Mouse (Mus musculus) G1E (cell line): ENCODE results near the gene Clec11a. TPM values are rescaled to one million over a fixed set of nuclear protein-coding genes. Genes with fewer than 3 reads are reported as not detected.

Source experiments
- ATAC-seq: 2 replicates; pipeline ENCODE4 v1.8.0; 2016; ENCODE audit warnings: mild to moderate bottlenecking; ENCODE audit not compliant: insufficient number of reproducible peaks, poor library complexity, low FRiP score, severe bottlenecking; ENCODE audit errors: extremely low read depth
- DNase-seq: peaks from one replicate; pipeline ENCODE4 v3.0.0; 2012; ENCODE audit warnings: low spot score
- H3K27me3 ChIP-seq: 2 replicates; pipeline ENCODE4 v1.6.1; 2012; ENCODE audit warnings: mild to moderate bottlenecking, low read length, inconsistent platforms; ENCODE audit not compliant: insufficient read depth
- H3K36me3 ChIP-seq: replicated peaks from 2 replicates; pipeline ENCODE3; 2012; ENCODE audit warnings: mild to moderate bottlenecking, inconsistent platforms
- H3K4me1 ChIP-seq: 2 replicates; pipeline ENCODE4 v1.6.1; 2012; ENCODE audit warnings: low read depth, low read length, inconsistent platforms, mixed read lengths; ENCODE audit not compliant: insufficient read depth
- H3K4me3 ChIP-seq: 2 replicates; pipeline ENCODE4 v1.5.1; 2012; ENCODE audit warnings: low read depth, mild to moderate bottlenecking, inconsistent platforms, low read length, moderate library complexity, mixed read lengths
- H3K9me3 ChIP-seq: replicated peaks from 2 replicates; pipeline ENCODE4 v1.6.1; 2012; ENCODE audit warnings: inconsistent platforms
- CTCF ChIP-seq: IDR thresholded peaks from 2 replicates; pipeline ENCODE4 v1.5.1; 2012; ENCODE audit warnings: low read depth, low read length, inconsistent platforms, mixed read lengths
- GATA1 ChIP-seq: IDR thresholded peaks from 2 replicates; pipeline ENCODE4 v1.6.1; 2012; ENCODE audit warnings: borderline replicate concordance, low read length, inconsistent platforms, mixed read lengths
- GATA2 ChIP-seq: IDR thresholded peaks from 2 replicates; pipeline ENCODE4 v1.6.1; 2012; ENCODE audit warnings: low read depth, low read length, inconsistent platforms, borderline replicate concordance
- POLR2AphosphoS5 ChIP-seq: IDR thresholded peaks from 2 replicates; pipeline ENCODE4 v1.6.1; 2012; ENCODE audit warnings: low read depth, low read length, inconsistent platforms; ENCODE audit not compliant: insufficient replicate concordance
- TAL1 ChIP-seq: conservative IDR thresholded peaks from 2 replicates; pipeline ENCODE4 v1.6.1; 2012; ENCODE audit warnings: low read depth, low read length, inconsistent platforms, mixed read lengths
- polyA plus RNA-seq: library from polyadenylated mRNA; stranded (reverse); fragments of >175 nt; gene quantifications from 2 replicates; pipeline ENCODE4 v1.2.3, GENCODE M21; 2012
- total RNA-seq, 2 experiments: library from RNA; stranded (forward) in 1 of 2; stranded (reverse) in 1 of 2; fragments of 200-1000 nt in 1 of 2; fragments of >200 nt in 1 of 2; fragmentation: Nextera tagmentation in 1 of 2; gene quantifications; 2 replicates each; pipeline ENCODE4 v1.2.3; 2014 to 2017

Clec11a gene
- total and polyA plus RNA-seq, 3 experiments: 1.8 to 3.3 (median 3.1) TPM

DNA sequence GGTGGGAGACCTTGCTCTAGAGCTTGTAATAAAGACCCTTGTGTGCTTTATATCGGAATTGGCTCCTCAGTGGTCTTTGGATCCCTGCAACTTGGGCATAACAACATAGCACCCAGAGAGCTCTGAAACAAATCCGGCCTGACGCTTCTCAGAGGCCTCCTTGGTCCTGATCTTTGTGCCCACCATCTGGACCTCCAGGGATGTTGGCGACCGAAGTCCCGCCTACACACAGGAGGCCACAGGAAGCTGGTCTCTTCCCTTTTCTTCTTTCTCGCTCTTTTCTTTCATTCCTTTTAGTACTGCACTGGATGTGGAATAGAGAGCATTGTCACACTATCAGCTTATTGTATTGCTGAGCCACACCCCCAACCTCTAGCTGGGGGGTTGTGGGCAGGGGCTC, 33.3 kb downstream of the Clec11a start:
- Histone ChIP-seq H3K27me3 (peaks cover 21% of the 10 kb centered on the region), H3K4me1 (peaks cover 10% of the 10 kb centered on the region), H3K9me3 (no peaks in the 10 kb centered on the region), H3K4me3 (no peak overlapping the region), H3K36me3 (no peaks in the 10 kb centered on the region)
- no peak for DNase-seq
- TF ChIP-seq GATA2 (no peak), CTCF (no peak), TAL1 (no peak), POLR2AphosphoS5 (no peak), GATA1 (no peak)
- no peak for ATAC-seq

DNA sequence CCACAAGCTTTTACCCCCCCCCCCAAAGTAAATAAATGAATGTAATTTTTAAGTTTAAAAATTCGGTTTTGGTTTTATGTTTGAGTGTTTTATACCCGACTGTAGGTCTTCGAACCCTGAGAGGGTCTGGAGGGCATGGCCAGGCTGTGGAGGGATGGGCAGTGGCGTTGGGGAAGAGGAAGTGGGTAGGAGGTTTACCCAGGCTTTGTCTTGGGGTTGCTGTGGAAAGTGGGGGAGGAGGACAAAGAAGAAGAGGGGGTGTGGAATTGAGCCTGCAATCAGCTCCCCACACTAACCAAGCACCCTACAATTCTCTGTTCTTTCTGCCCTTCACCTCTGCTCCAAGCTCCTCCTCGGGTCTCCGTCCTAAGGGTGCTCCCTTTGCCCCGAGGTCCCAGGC, 34.2 kb downstream of the Clec11a start:
- Histone ChIP-seq H3K27me3 (peaks cover 30% of the 10 kb centered on the region), H3K36me3 (no peaks in the 10 kb centered on the region), H3K9me3 (no peaks in the 10 kb centered on the region), H3K4me1 (peaks cover 10% of the 10 kb centered on the region), H3K4me3 (no peak overlapping the region)
- no peak for ATAC-seq
- TF ChIP-seq GATA2 (no peak), GATA1 (no peak), CTCF (no peak), POLR2AphosphoS5 (no peak), TAL1 (no peak)
- DNase-seq: no peak

DNA sequence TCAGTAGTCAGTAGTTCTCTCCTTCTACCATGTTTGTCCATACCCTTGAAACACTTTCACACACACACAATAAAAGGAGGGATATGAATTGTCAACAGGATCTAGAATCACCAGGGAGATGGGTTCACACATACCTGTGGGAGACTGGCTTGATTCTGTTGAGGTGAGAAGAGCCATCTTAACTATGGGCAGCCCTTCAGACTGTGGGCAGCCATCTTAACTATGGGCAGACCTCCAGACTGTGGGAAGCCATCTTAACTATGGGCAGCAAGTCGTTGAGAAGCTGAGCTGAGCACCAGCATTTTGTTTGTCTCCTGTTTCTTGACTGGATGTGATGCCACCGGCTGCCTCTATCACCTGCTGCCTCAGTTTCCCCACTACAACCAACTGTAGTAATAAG, 35.4 kb downstream of the Clec11a start:
- no peak for TF ChIP-seq POLR2AphosphoS5
- Histone ChIP-seq H3K4me1 (peaks cover 10% of the 10 kb centered on the region), H3K4me3 (no peak overlapping the region), H3K36me3 (no peaks in the 10 kb centered on the region), H3K9me3 (no peaks in the 10 kb centered on the region), H3K27me3 (peaks cover 36% of the 10 kb centered on the region)
- ATAC-seq (no peak), DNase-seq (no peak)

DNA sequence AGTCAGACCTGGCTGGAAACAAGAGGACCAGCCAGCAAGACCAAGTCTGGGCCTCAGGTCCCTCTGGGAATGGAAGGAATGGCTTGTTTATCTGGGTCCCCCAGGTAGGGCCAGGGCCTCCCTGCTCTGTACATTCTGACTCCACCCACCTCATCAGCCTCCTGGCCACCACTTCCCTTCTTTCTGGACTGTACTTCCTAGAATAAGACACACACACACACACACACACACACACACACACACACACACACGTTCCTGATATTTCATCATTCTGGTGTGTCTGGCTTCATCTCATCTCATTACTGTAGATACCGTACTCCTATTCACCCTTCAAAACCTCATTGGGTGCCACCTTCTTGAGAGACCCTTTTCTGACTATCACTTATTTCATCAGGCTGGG, 37.3 kb downstream of the Clec11a start:
- DNase-seq (no peak), ATAC-seq (no peak)
- Histone ChIP-seq H3K27me3 (peaks cover 31% of the 10 kb centered on the region), H3K4me3 (no peak overlapping the region), H3K9me3 (no peaks in the 10 kb centered on the region), H3K4me1 (peaks cover 10% of the 10 kb centered on the region), H3K36me3 (no peaks in the 10 kb centered on the region)
- no peak for TF ChIP-seq GATA1
- TF ChIP-seq CTCF: no peak
- no peak for TF ChIP-seq POLR2AphosphoS5
- TF ChIP-seq TAL1: no peak
- TF ChIP-seq GATA2: no peak

DNA sequence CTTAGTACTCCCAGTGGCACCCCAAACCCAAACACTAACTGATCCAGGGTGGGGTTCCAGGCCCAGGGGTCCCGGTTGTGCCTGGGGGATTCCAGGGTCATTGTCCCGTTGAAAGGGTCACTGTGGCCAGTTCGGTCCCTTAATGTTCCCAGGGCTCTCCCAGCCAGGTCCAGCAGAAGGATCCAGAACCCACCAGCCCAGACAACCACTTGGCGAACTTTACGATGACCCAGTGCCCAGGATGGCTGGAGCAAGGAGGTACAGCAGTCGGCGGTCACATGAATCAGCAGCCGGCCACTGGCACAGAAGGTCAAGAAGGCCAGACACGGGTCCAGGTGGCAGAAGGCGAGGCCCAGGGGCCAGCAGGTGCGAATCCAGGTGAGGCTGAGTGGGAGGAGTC, 38.6 kb downstream of the Clec11a start:
- Histone ChIP-seq H3K36me3 (no peaks in the 10 kb centered on the region), H3K4me1 (peaks cover 13% of the 10 kb centered on the region), H3K4me3 (no peak overlapping the region), H3K9me3 (no peaks in the 10 kb centered on the region), H3K27me3 (peaks cover 28% of the 10 kb centered on the region)
- TF ChIP-seq GATA2 (no peak), POLR2AphosphoS5 (no peak), GATA1 (no peak), CTCF (no peak), TAL1 (no peak)
- DNase-seq (no peak), ATAC-seq (no peak)

DNA sequence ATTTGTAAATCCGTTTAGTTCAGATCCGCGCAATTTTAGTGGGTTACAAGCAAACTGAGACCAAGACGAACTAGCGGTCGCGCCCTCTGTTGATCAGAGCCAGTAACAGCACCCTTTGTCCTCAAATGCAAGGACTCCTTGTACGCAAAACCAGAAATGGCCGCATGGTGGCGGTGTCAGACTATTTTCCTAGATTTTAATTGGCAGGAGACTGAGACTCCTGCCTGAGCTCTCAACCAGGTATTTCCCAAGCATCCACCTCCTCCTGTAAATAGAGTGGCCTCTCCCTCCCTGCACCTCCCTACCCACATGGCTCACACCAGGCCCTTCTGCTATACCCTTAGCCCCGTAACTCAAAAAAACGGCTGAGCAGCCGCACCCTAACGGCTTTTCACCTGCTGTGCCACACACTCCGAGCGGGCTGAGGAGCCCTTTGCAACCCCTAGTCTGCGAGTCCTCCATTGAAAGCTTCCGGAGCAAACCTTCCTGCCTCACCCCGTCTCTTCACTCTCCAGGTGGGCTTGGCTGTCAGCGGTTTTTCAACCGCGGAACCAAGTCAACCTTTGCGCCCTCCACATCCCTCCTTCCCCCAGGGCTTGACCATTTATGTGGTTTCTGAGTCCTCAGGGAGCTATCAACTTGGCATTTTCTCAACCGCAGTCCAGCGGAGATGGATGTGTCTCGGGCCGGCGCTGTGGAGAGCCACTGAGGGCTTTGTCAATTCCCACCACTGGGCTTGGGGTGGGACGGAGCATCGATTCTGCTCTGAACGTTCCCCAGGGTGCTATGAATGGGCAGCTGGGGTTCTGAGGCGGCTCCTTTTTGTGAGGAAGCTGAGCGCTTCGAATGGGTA, 43.7 kb downstream of the Clec11a start:
- ATAC-seq: peak; percentile 49
- peaks cover 6% of the 10 kb centered on the region for H3K4me1 ChIP-seq
- TF ChIP-seq TAL1: no peak
- no peak for TF ChIP-seq GATA1
- no peak for TF ChIP-seq POLR2AphosphoS5
- peak; percentile 96 for TF ChIP-seq CTCF
- no peak for TF ChIP-seq GATA2
- H3K36me3 ChIP-seq: no peaks in the 10 kb centered on the region
- H3K27me3 ChIP-seq: peaks cover 45% of the 10 kb centered on the region
- H3K9me3 ChIP-seq: no peaks in the 10 kb centered on the region
- DNase-seq: peak; percentile 53
- H3K4me3 ChIP-seq: no peak overlapping the region
